Mouse (Mus musculus) CH12.LX (cell line): ENCODE data around the gene Mettl17. TPM values are rescaled to one million over a fixed set of nuclear protein-coding genes. Genes with fewer than 3 reads are reported as not detected.

Source experiments
- DNase-seq: peaks from one replicate; pipeline ENCODE4 v3.0.0-alpha.2; 2013; ENCODE audit errors: extremely low read depth
- H3K27ac ChIP-seq: 2 replicates; pipeline ENCODE4 v1.5.1; 2012; ENCODE audit warnings: low read depth, mild to moderate bottlenecking, control low read depth, moderate library complexity; ENCODE audit not compliant: insufficient read depth
- H3K27me3 ChIP-seq: replicated peaks from 2 replicates; pipeline ENCODE3; 2012; ENCODE audit warnings: inconsistent platforms
- H3K36me3 ChIP-seq, 2 experiments: replicated peaks in 1 of 2; 2 replicates each; pipeline versions ENCODE3 to v1.6.1; 2012; ENCODE audit warnings: inconsistent platforms in 1 of 2, low read length in 1 of 2, mild to moderate bottlenecking in 1 of 2, mixed read lengths in 1 of 2, moderate library complexity in 1 of 2; ENCODE audit not compliant: control insufficient read depth in 1 of 2, insufficient read depth in 1 of 2
- H3K4me1 ChIP-seq, 2 experiments: 2 replicates each; pipeline ENCODE4 v1.6.1; 2012; ENCODE audit warnings: inconsistent platforms in 1 of 2, moderate library complexity in 1 of 2; ENCODE audit not compliant: insufficient read depth in 2 of 2, control insufficient read depth in 1 of 2
- H3K4me2 ChIP-seq: 2 replicates; pipeline ENCODE4 v1.6.1; 2012; ENCODE audit warnings: low read depth, mild to moderate bottlenecking, control low read depth; ENCODE audit not compliant: poor library complexity, insufficient read depth, severe bottlenecking
- H3K4me3 ChIP-seq, 3 experiments: fragments of 150-350 bp in 1 of 3; sonication (generic) in 1 of 3; replicated peaks in 1 of 3; 2 replicates each; pipeline versions ENCODE3 to v1.5.1; 2011 to 2012; ENCODE audit warnings: low read depth in 2 of 3, low read length in 2 of 3, mild to moderate bottlenecking in 2 of 3, moderate library complexity in 2 of 3, control low read depth in 1 of 3, improper control_type of control experiment in 1 of 3, inconsistent platforms in 1 of 3, mixed read lengths in 1 of 3; ENCODE audit not compliant: poor library complexity in 1 of 3
- H3K79me2 ChIP-seq: replicated peaks from 2 replicates; pipeline ENCODE4 v1.6.1; 2012; ENCODE audit warnings: mild to moderate bottlenecking, moderate library complexity; ENCODE audit not compliant: control insufficient read depth, poor library complexity, insufficient read depth, severe bottlenecking; ENCODE audit errors: extremely low read depth
- H3K9ac ChIP-seq: 2 replicates; pipeline ENCODE4 v1.6.1; 2012; ENCODE audit warnings: low read depth, mild to moderate bottlenecking, control low read depth, moderate library complexity; ENCODE audit not compliant: insufficient read depth
- H3K9me3 ChIP-seq: replicated peaks from 2 replicates; pipeline ENCODE3; 2012; ENCODE audit warnings: low read length, inconsistent platforms, mixed read lengths
- BHLHE40 ChIP-seq: IDR thresholded peaks from 2 replicates; pipeline ENCODE4 v1.6.1; 2011; ENCODE audit warnings: mild to moderate bottlenecking, low read depth, low read length, improper control_type of control experiment
- CHD1 ChIP-seq: IDR thresholded peaks from 2 replicates; pipeline ENCODE4 v1.6.1; 2012; ENCODE audit warnings: low read depth, low read length, improper control_type of control experiment, inconsistent platforms
- CHD2 ChIP-seq: IDR thresholded peaks from 2 replicates; pipeline ENCODE4 v1.6.1; 2011; ENCODE audit warnings: low read length, improper control_type of control experiment
- CTCF ChIP-seq, 2 experiments: IDR thresholded peaks in 1 of 2; conservative IDR thresholded peaks in 1 of 2; 2 replicates each; pipeline ENCODE4 v1.5.1; 2011 to 2012; ENCODE audit warnings: low read depth in 2 of 2, low read length in 2 of 2, improper control_type of control experiment in 1 of 2, inconsistent platforms in 1 of 2, mild to moderate bottlenecking in 1 of 2, moderate library complexity in 1 of 2
- ELF1 ChIP-seq: IDR thresholded peaks from 2 replicates; pipeline ENCODE4 v1.6.1; 2014; ENCODE audit warnings: low read depth, mild to moderate bottlenecking, inconsistent platforms, low read length, improper control_type of control experiment
- EP300 ChIP-seq: IDR thresholded peaks from 2 replicates; pipeline ENCODE4 v1.6.1; 2011; ENCODE audit warnings: low read length, improper control_type of control experiment
- ETS1 ChIP-seq: conservative IDR thresholded peaks from 2 replicates; pipeline ENCODE4 v1.6.1; 2012; ENCODE audit warnings: low read depth, mild to moderate bottlenecking, inconsistent platforms, low read length, improper control_type of control experiment, moderate library complexity
- HCFC1 ChIP-seq: IDR thresholded peaks from 2 replicates; pipeline ENCODE4 v1.6.1; 2012; ENCODE audit warnings: low read depth, mild to moderate bottlenecking, inconsistent platforms, low read length, improper control_type of control experiment
- IRF4 ChIP-seq: IDR thresholded peaks from 2 replicates; pipeline ENCODE4 v1.6.1; 2014; ENCODE audit warnings: low read depth, mild to moderate bottlenecking, inconsistent platforms, low read length, improper control_type of control experiment
- JUN ChIP-seq: IDR thresholded peaks from 2 replicates; pipeline ENCODE4 v1.6.1; 2011; ENCODE audit warnings: low read depth, mild to moderate bottlenecking, low read length, improper control_type of control experiment, moderate library complexity; ENCODE audit not compliant: insufficient read depth
- KAT2A ChIP-seq: IDR thresholded peaks from 2 replicates; pipeline ENCODE4 v1.6.1; 2012; ENCODE audit warnings: low read length, improper control_type of control experiment, inconsistent platforms; ENCODE audit not compliant: insufficient replicate concordance
- MAFK ChIP-seq: IDR thresholded peaks from 2 replicates; pipeline ENCODE4 v1.6.1; 2011; ENCODE audit warnings: low read length, improper control_type of control experiment; ENCODE audit not compliant: insufficient replicate concordance
- MAX ChIP-seq: IDR thresholded peaks from 2 replicates; pipeline ENCODE4 v1.6.1; 2011; ENCODE audit warnings: low read length, improper control_type of control experiment
- MAZ ChIP-seq: IDR thresholded peaks from 2 replicates; pipeline ENCODE4 v1.6.1; 2012; ENCODE audit warnings: low read depth, mild to moderate bottlenecking, inconsistent platforms, low read length, improper control_type of control experiment, moderate library complexity
- MEF2A ChIP-seq: IDR thresholded peaks from 2 replicates; pipeline ENCODE4 v1.6.1; 2014; ENCODE audit warnings: low read depth, mild to moderate bottlenecking, inconsistent platforms, low read length, improper control_type of control experiment, borderline replicate concordance
- MXI1 ChIP-seq: IDR thresholded peaks from 2 replicates; pipeline ENCODE4 v1.6.1; 2011; ENCODE audit warnings: mild to moderate bottlenecking, low read depth, low read length, improper control_type of control experiment
- MYC ChIP-seq: IDR thresholded peaks from 2 replicates; pipeline ENCODE4 v1.6.1; 2011; ENCODE audit warnings: low read depth, mild to moderate bottlenecking, improper control_type of control experiment, low read length
- NRF1 ChIP-seq: IDR thresholded peaks from 2 replicates; pipeline ENCODE4 v1.6.1; 2014; ENCODE audit warnings: low read depth, mild to moderate bottlenecking, inconsistent platforms, low read length, improper control_type of control experiment, moderate library complexity
- PAX5 ChIP-seq: IDR thresholded peaks from 2 replicates; pipeline ENCODE4 v1.6.1; 2012; ENCODE audit warnings: low read length, inconsistent platforms, mixed read lengths
- POLR2A ChIP-seq: IDR thresholded peaks from 2 replicates; pipeline ENCODE4 v1.6.1; 2011; ENCODE audit warnings: low read depth, mild to moderate bottlenecking, improper control_type of control experiment, low read length
- POLR2AphosphoS2 ChIP-seq: IDR thresholded peaks from 2 replicates; pipeline ENCODE4 v1.6.1; 2011; ENCODE audit warnings: low read depth, low read length, improper control_type of control experiment
- RAD21 ChIP-seq: IDR thresholded peaks from 2 replicates; pipeline ENCODE4 v1.6.1; 2011; ENCODE audit warnings: low read depth, mild to moderate bottlenecking, low read length, improper control_type of control experiment, moderate library complexity
- RCOR1 ChIP-seq: conservative IDR thresholded peaks from 2 replicates; pipeline ENCODE4 v1.6.1; 2012; ENCODE audit warnings: low read depth, mild to moderate bottlenecking, inconsistent platforms, low read length, improper control_type of control experiment
- SIN3A ChIP-seq: IDR thresholded peaks from 2 replicates; pipeline ENCODE4 v1.6.1; 2012; ENCODE audit warnings: low read length, improper control_type of control experiment, inconsistent platforms
- SMC3 ChIP-seq: IDR thresholded peaks from 2 replicates; pipeline ENCODE4 v1.6.1; 2011; ENCODE audit warnings: low read depth, low read length, improper control_type of control experiment
- TCF12 ChIP-seq: IDR thresholded peaks from 2 replicates; pipeline ENCODE4 v1.6.1; 2014; ENCODE audit warnings: low read depth, mild to moderate bottlenecking, inconsistent platforms, low read length, improper control_type of control experiment
- USF1 ChIP-seq: IDR thresholded peaks from 2 replicates; pipeline ENCODE4 v1.6.1; 2014; ENCODE audit warnings: low read depth, mild to moderate bottlenecking, inconsistent platforms, low read length, improper control_type of control experiment
- USF2 ChIP-seq: conservative IDR thresholded peaks from 2 replicates; pipeline ENCODE4 v1.6.1; 2011; ENCODE audit warnings: low read depth, low read length, improper control_type of control experiment
- ZC3H11A ChIP-seq: IDR thresholded peaks from 2 replicates; pipeline ENCODE4 v1.6.1; 2012; ENCODE audit warnings: low read depth, mild to moderate bottlenecking, inconsistent platforms, low read length, improper control_type of control experiment
- ZMIZ1 ChIP-seq: IDR thresholded peaks from 2 replicates; pipeline ENCODE4 v1.6.1; 2012; ENCODE audit warnings: low read depth, mild to moderate bottlenecking, inconsistent platforms, low read length, improper control_type of control experiment
- dilution Hi-C: fragments of 300-500 bp; cut with MboI; formaldehyde crosslinking; loops from 2 replicates; pipeline ENCODE4 v1.14.3; 2020; ENCODE audit warnings: low sequenced_read_pairs; ENCODE audit not compliant: extremely low pct_unique_long_range_greater_than_20kb, extremely low pct_ligation_motif_present
- in situ Hi-C: fragments of 300-500 bp; cut with MboI; formaldehyde crosslinking; loops from 3 replicates; pipeline ENCODE4 v1.14.3; 2019; ENCODE audit warnings: low sequenced_read_pairs, low pct_ligation_motif_present, low pct_unique_long_range_greater_than_20kb, mixed read lengths
- polyA plus RNA-seq: library from polyadenylated mRNA; unstranded; fragments of >175 nt; gene quantifications from 2 replicates; pipeline ENCODE4 v1.2.1, GENCODE M21; 2012; ENCODE audit warnings: low read depth; ENCODE audit not compliant: insufficient read length
- total RNA-seq, 2 experiments: library from RNA; depleted of rRNA; stranded (reverse); fragments of 300-350 nt in 1 of 2; fragments of >200 nt in 1 of 2; gene quantifications; 2 replicates each; pipeline ENCODE4 v1.2.3; 2012 to 2014

Gene Mettl17
- total and polyA plus RNA-seq, 3 experiments = 19.5 to 32.0 (median 26.2) TPM

DNA sequence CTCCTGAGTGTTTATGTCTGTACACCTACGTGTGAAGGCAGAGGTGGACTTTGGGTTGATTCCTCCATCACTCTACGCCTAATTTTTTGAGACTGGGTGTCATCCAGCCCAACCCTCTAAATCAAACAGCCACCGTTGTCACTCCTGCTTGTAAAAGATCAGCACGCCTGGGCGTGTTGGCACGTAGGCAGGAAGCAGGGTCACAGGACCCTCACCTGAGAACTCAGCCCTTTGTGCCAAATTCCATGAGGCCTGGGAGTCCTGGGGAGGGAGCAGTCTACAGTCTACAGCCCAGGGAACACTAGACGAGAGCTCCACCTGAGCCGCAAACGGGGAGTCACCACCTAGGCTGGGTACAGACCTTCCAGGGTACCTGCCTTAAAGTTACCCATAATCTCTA, 19.1 kb downstream of the Mettl17 start:
- H3K9me3 ChIP-seq = no peaks in the 10 kb centered on the region
- in situ Hi-C loops = loop anchor here (25.0 kb wide), 1 partner anchor 434 kb away; the partner anchor contains the start of gene Sall2

DNA sequence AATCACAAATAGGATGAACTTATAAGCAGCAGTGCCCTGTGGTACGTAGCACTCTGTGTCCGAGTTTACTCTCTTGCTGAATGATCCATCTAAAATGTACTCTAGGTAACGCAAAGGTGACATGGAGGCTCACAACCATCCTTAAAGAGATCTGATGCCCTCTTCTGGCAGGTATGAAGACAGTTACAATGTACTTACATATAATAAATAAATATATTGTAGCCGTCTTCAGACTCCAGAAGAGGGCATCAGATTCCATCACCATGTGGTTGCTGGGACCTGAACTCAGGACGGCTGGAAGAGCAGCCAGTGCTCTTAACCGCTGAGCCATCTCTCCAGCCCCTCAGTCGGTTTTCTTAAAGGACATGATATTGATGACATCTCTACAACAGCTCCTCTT, 20.1 kb downstream of the Mettl17 start:
- no peaks in the 10 kb centered on the region for H3K9me3 ChIP-seq
- dilution Hi-C loops (no loop called here), in situ Hi-C loops (loop anchor here (5.0 to 25.0 kb wide), 2 partner anchors 118 to 433 kb away; partner anchors contain the start of genes Sall2 and Zfp219)
- no peak overlapping the region for H3K9ac ChIP-seq
- no peak for DNase-seq
- H3K36me3 ChIP-seq = no peaks in the 10 kb centered on the region
- peaks cover 2% of the 10 kb centered on the region for H3K27me3 ChIP-seq
- no peak for TF ChIP-seq MYC
- TF ChIP-seq SMC3 = peak; percentile 48
- TF ChIP-seq MAX = no peak
- TF ChIP-seq SIN3A = no peak
- TF ChIP-seq HCFC1 = no peak
- TF ChIP-seq CHD2 = no peak
- no peak for TF ChIP-seq MEF2A
- TF ChIP-seq NRF1 = no peak
- no peak for TF ChIP-seq USF2
- TF ChIP-seq EP300 = no peak
- TF ChIP-seq CHD1 = no peak
- TF ChIP-seq MAZ = no peak
- TF ChIP-seq BHLHE40 = no peak
- TF ChIP-seq ZMIZ1 = no peak
- no peak for TF ChIP-seq MAFK
- TF ChIP-seq KAT2A = no peak
- no peak for TF ChIP-seq MXI1
- no peak for TF ChIP-seq ETS1
- TF ChIP-seq POLR2AphosphoS2 = no peak
- TF ChIP-seq PAX5 = no peak
- peak; percentile 21 for TF ChIP-seq RAD21
- no peak for TF ChIP-seq USF1
- no peak for TF ChIP-seq RCOR1
- TF ChIP-seq CTCF (conservative IDR thresholded peaks at IDR 0.05 in 1 of 2, IDR thresholded peaks at IDR 0.05 in 1 of 2; ENCODE audit: low read depth in 2 of 2, low read length in 2 of 2) = peak in 1 of 2 experiments; percentile 67; a peak in 2 of 4 replicates
- no peak for TF ChIP-seq POLR2A
- no peak for TF ChIP-seq TCF12
- TF ChIP-seq, all 38 proteins: peak for 3
- no peak overlapping the region for H3K27ac ChIP-seq
- no peak overlapping the region for H3K4me2 ChIP-seq
- H3K79me2 ChIP-seq = no peaks in the 10 kb centered on the region
- H3K4me1 ChIP-seq = peaks cover 0 to 5% of the 10 kb centered on the region in 2 experiments; a peak in 1 of 4 replicates
- no peak overlapping the region for H3K4me3 ChIP-seq

More for the DNA sequence above, 19.1 kb downstream of the Mettl17 start:
- H3K79me2 ChIP-seq = no peaks in the 10 kb centered on the region
- no peak overlapping the region for H3K4me2 ChIP-seq
- H3K4me1 ChIP-seq = peaks cover 0 to 5% of the 10 kb centered on the region in 2 experiments; a peak in 1 of 4 replicates
- no peak for TF ChIP-seq CHD1
- TF ChIP-seq HCFC1 = no peak
- no peak for TF ChIP-seq ZMIZ1
- TF ChIP-seq EP300 = no peak
- TF ChIP-seq RAD21 = no peak
- TF ChIP-seq ZC3H11A = no peak
- TF ChIP-seq RCOR1 = no peak
- no peak for TF ChIP-seq USF2
- TF ChIP-seq USF1 = no peak
- no peak for TF ChIP-seq ELF1
- no peak for TF ChIP-seq POLR2AphosphoS2
- TF ChIP-seq SIN3A = no peak
- TF ChIP-seq POLR2A = no peak
- TF ChIP-seq MAX = no peak
- no peak for TF ChIP-seq JUN
- TF ChIP-seq ETS1 = no peak
- TF ChIP-seq IRF4 = no peak
- no peak for TF ChIP-seq PAX5
- H3K36me3 ChIP-seq = no peaks in the 10 kb centered on the region
- no peak for DNase-seq
- no peak overlapping the region for H3K9ac ChIP-seq
- no peak overlapping the region for H3K27ac ChIP-seq
- dilution Hi-C loops = no loop called here
- no peaks in the 10 kb centered on the region for H3K27me3 ChIP-seq
- no peak overlapping the region for H3K4me3 ChIP-seq
